Mouse (Mus musculus) forebrain, embryonic 12.5 days (tissue): ENCODE data around the gene Tmem72. TPM values are rescaled to one million over a fixed set of nuclear protein-coding genes. Genes with fewer than 3 reads are reported as not detected.

Experiments used
- ATAC-seq: fragments of 200-750 bp; cut with Nextera tagmentation; 2 replicates; pipeline ENCODE4 v1.8.0; 2017; ENCODE audit warnings: moderate TSS enrichment; ENCODE audit not compliant: low FRiP score
- H3K27ac ChIP-seq: fragments of 300-500 bp; sonication (generic); 2 replicates; pipeline ENCODE4 v1.5.1; 2016; ENCODE audit warnings: mild to moderate bottlenecking
- H3K27me3 ChIP-seq: fragments of 300-500 bp; sonication (generic); 2 replicates; pipeline ENCODE4 v1.6.1; 2016; ENCODE audit warnings: mild to moderate bottlenecking
- H3K36me3 ChIP-seq: fragments of 300-500 bp; sonication (generic); replicated peaks from 2 replicates; pipeline ENCODE4 v1.6.1; 2016; ENCODE audit warnings: mild to moderate bottlenecking
- H3K4me1 ChIP-seq: fragments of 300-500 bp; sonication (generic); 2 replicates; pipeline ENCODE4 v1.6.1; 2016
- H3K4me2 ChIP-seq: fragments of 300-500 bp; sonication (generic); 2 replicates; pipeline ENCODE4 v1.6.1; 2016; ENCODE audit warnings: mild to moderate bottlenecking, moderate library complexity
- H3K4me3 ChIP-seq: fragments of 300-500 bp; sonication (generic); replicated peaks from 2 replicates; pipeline ENCODE4 v1.5.1; 2016; ENCODE audit warnings: mild to moderate bottlenecking
- H3K9ac ChIP-seq: fragments of 300-500 bp; sonication (generic); 2 replicates; pipeline ENCODE4 v1.6.1; 2016; ENCODE audit warnings: mild to moderate bottlenecking
- H3K9me3 ChIP-seq: fragments of 300-500 bp; sonication (generic); 2 replicates; pipeline ENCODE4 v1.6.1; 2016
- WGBS: fragments of 180-500 bp; shearing (Covaris S2); methylation state at CpG from one replicate; pipeline ENCODE4 v1.1.7; 2016; 5-methylcytosine and 5-hydroxymethylcytosine counted together
- microRNA-seq: library from miRNA; unstranded; fragments of <30 nt; microRNA quantifications from one replicate; pipeline ENCODE4, GENCODE M21; 2017
- polyA plus RNA-seq: library from polyadenylated mRNA; unstranded; fragments of >200 nt; fragmentation: Nextera tagmentation; extraction: Ambion mirVana; gene quantifications from 2 replicates; pipeline ENCODE4 v1.2.1, GENCODE M21; 2016

Tmem72 gene
- polyA plus RNA-seq, 1 experiment from 2014 or later = 0.11 TPM

- no peak overlapping the region for H3K27ac ChIP-seq
- no peak overlapping the region for H3K4me3 ChIP-seq
- H3K27me3 ChIP-seq = no peaks in the 10 kb centered on the region
- H3K4me2 ChIP-seq = no peak overlapping the region
- WGBS = 77% methylated on average over 2 of the region's 2 CpGs
- no peaks in the 10 kb centered on the region for H3K4me1 ChIP-seq
- peaks cover under 1% of the 10 kb centered on the region; the same call in 1 of the 2 replicates for H3K36me3 ChIP-seq
- no peaks in the 10 kb centered on the region for H3K9me3 ChIP-seq
- ATAC-seq = no peak
- H3K9ac ChIP-seq = no peak overlapping the region
These were observed 77.0 kb downstream of the Tmem72 start for GRCm38 (mm10) chr6:116639663-116640062.

GRCm38 (mm10) chr6:116638871-116639270 lies 77.8 kb downstream of the Tmem72 start:
- 85% methylated on average over 2 of the region's 2 CpGs for WGBS
- Histone ChIP-seq H3K4me2 (no peak overlapping the region), H3K9ac (no peak overlapping the region), H3K27ac (no peak overlapping the region), H3K9me3 (no peaks in the 10 kb centered on the region), H3K27me3 (no peaks in the 10 kb centered on the region), H3K4me1 (no peaks in the 10 kb centered on the region), H3K36me3 (no peaks in the 10 kb centered on the region), H3K4me3 (no peak overlapping the region)
- no peak for ATAC-seq

- no peaks in the 10 kb centered on the region for H3K27me3 ChIP-seq
These were observed 79.2 kb downstream of the Tmem72 start for GRCm38 (mm10) chr6:116637496-116637895.

GRCm38 (mm10) chr6:116636581-116637235 lies 80.0 kb downstream of the Tmem72 start:
- WGBS = 86% methylated on average over 9 of the region's 9 CpGs
- Histone ChIP-seq H3K27me3 (no peaks in the 10 kb centered on the region), H3K4me1 (no peaks in the 10 kb centered on the region), H3K27ac (no peak overlapping the region), H3K9ac (no peak overlapping the region), H3K4me3 (no peak overlapping the region), H3K4me2 (no peak overlapping the region), H3K36me3 (no peaks in the 10 kb centered on the region), H3K9me3 (no peaks in the 10 kb centered on the region)
- no peak for ATAC-seq

More at GRCm38 (mm10) chr6:116637496-116637895, 79.2 kb downstream of the Tmem72 start:
- no peak for ATAC-seq
- Histone ChIP-seq H3K36me3 (no peaks in the 10 kb centered on the region), H3K9me3 (no peaks in the 10 kb centered on the region), H3K4me1 (no peaks in the 10 kb centered on the region), H3K27ac (no peak overlapping the region), H3K9ac (no peak overlapping the region), H3K4me2 (no peak overlapping the region), H3K4me3 (no peak overlapping the region)
- WGBS = 92% methylated on average over 5 of the region's 5 CpGs

GRCm38 (mm10) chr6:116635251-116636180 lies 81.2 kb downstream of the Tmem72 start:
- ATAC-seq = no peak
- 83% methylated on average over 10 of the region's 10 CpGs for WGBS

GRCm38 (mm10) chr6:116633741-116634695 lies 82.7 kb downstream of the Tmem72 start:
- no peaks in the 10 kb centered on the region for H3K36me3 ChIP-seq
- H3K4me3 ChIP-seq = no peak overlapping the region
- no peak overlapping the region for H3K4me2 ChIP-seq
- peaks cover 5% of the 10 kb centered on the region; the same call in 1 of the 2 replicates for H3K4me1 ChIP-seq
- no peak overlapping the region for H3K27ac ChIP-seq
- WGBS = 91% methylated on average over 17 of the region's 17 CpGs
- H3K9ac ChIP-seq = no peak overlapping the region
- H3K27me3 ChIP-seq = no peaks in the 10 kb centered on the region
- ATAC-seq = no peak
- H3K9me3 ChIP-seq = no peaks in the 10 kb centered on the region

More at GRCm38 (mm10) chr6:116635251-116636180, 81.2 kb downstream of the Tmem72 start:
- no peak overlapping the region for H3K9ac ChIP-seq
- H3K4me2 ChIP-seq = no peak overlapping the region
- no peaks in the 10 kb centered on the region for H3K36me3 ChIP-seq
- H3K27ac ChIP-seq = no peak overlapping the region
- no peaks in the 10 kb centered on the region for H3K27me3 ChIP-seq
- no peaks in the 10 kb centered on the region for H3K4me1 ChIP-seq
- no peak overlapping the region for H3K4me3 ChIP-seq
- no peaks in the 10 kb centered on the region for H3K9me3 ChIP-seq

GRCm38 (mm10) chr6:116632129-116632528 lies 84.6 kb downstream of the Tmem72 start:
- no peak for ATAC-seq
- no peak overlapping the region for H3K27ac ChIP-seq
- H3K4me3 ChIP-seq = no peak overlapping the region
- no peaks in the 10 kb centered on the region for H3K27me3 ChIP-seq
- peaks cover 7% of the 10 kb centered on the region for H3K4me1 ChIP-seq
- no peak overlapping the region for H3K4me2 ChIP-seq
- peaks cover under 1% of the 10 kb centered on the region; the same call in 1 of the 2 replicates for H3K36me3 ChIP-seq
- no peak overlapping the region for H3K9ac ChIP-seq
- H3K9me3 ChIP-seq = no peaks in the 10 kb centered on the region
- WGBS = 50% methylated on average over 1 of the region's 1 CpGs

GRCm38 (mm10) chr6:116629766-116630165 lies 86.9 kb downstream of the Tmem72 start:
- no peak overlapping the region for H3K27ac ChIP-seq
- 96% methylated on average over 10 of the region's 10 CpGs for WGBS

More at GRCm38 (mm10) chr6:116629766-116630165, 86.9 kb downstream of the Tmem72 start:
- Histone ChIP-seq H3K27me3 (no peaks in the 10 kb centered on the region), H3K4me1 (peaks cover 17% of the 10 kb centered on the region), H3K4me2 (no peak overlapping the region), H3K9ac (no peak overlapping the region), H3K9me3 (no peaks in the 10 kb centered on the region), H3K4me3 (no peak overlapping the region), H3K36me3 (peaks cover 19% of the 10 kb centered on the region)
- no peak for ATAC-seq

Small RNA genes lying within 50 kb of the gene (microRNA-seq; reads per million reads assigned to microRNA genes)
- 1.9 reads per million for gene Mir7043

Other genes starting within 250 kb of the Tmem72 start
- gene Olfr211, start 227.8 kb downstream of the Tmem72 start, polyA plus RNA-seq = not detected in 2 replicates
- gene Olfr212, start 210.4 kb downstream of the Tmem72 start, polyA plus RNA-seq = not detected in 2 replicates
- not detected in 2 replicates for gene Olfr213, start 178.5 kb downstream of the Tmem72 start, polyA plus RNA-seq
- 0.28 and 0.68 TPM in 2 replicates for gene Gm5580, start 165.8 kb downstream of the Tmem72 start, polyA plus RNA-seq
- gene Olfr214, start 162.7 kb downstream of the Tmem72 start, polyA plus RNA-seq = not detected in 2 replicates
- not detected in 2 replicates for gene Olfr215, start 132.7 kb downstream of the Tmem72 start, polyA plus RNA-seq
- 316 and 342 TPM in 2 replicates for gene Zfp422, start 87.9 kb downstream of the Tmem72 start, polyA plus RNA-seq
- gene Depp1, start 66.3 kb downstream of the Tmem72 start, polyA plus RNA-seq = 4.2 and 4.8 TPM in 2 replicates
- 17.1 and 19.9 TPM in 2 replicates for gene Rassf4, start 43.0 kb downstream of the Tmem72 start, polyA plus RNA-seq